Mouse (Mus musculus) left cerebral cortex, adult 2 months (tissue): Measurements from ENCODE around the gene Cdc42se2. TPM values are rescaled to one million over a fixed set of nuclear protein-coding genes. Genes with fewer than 3 reads are reported as not detected.
A peak's percentile ranks its signal among the peaks of the same experiment; 100 is the strongest.

Source experiments
- DNase-seq, 2 experiments: peaks; one replicate each; pipeline ENCODE4 v3.0.0; 2021 to 2022; ENCODE audit warnings: low spot score in 2 of 2, mixed read lengths in 1 of 2; ENCODE audit errors: extremely low spot score in 1 of 2
- H3K27ac ChIP-seq: fragments of 200-600 bp; 2 replicates; pipeline ENCODE4 v1.8.1; 2022
- H3K4me3 ChIP-seq: fragments of 200-600 bp; 2 replicates; pipeline ENCODE4 v1.8.1; 2022
- CTCF ChIP-seq: fragments of 200-600 bp; IDR thresholded peaks from 2 replicates; pipeline ENCODE4 v1.8.1; 2022; ENCODE audit warnings: antibody characterized with exemption, mild to moderate bottlenecking, moderate library complexity
- intact Hi-C: fragments of 180-260 bp; cut with DNase I; formaldehyde crosslinking; loops from one replicate; pipeline ENCODE4 v1.15.1; 2025
- total RNA-seq, 2 experiments: library from RNA; stranded (reverse); gene quantifications; 2 replicates each; pipeline ENCODE4 v1.2.3; 2021

Gene Cdc42se2
- total RNA-seq, 2 experiments from 2014 or later = 122 to 126 TPM

GRCm38 (mm10) chr11:54786858-54787487, 502 bp downstream of the Cdc42se2 start:
- H3K27ac ChIP-seq = peak overlapping the region; percentile 98
- peak; percentile 3 for TF ChIP-seq CTCF
- peak overlapping the region; percentile 98 for H3K4me3 ChIP-seq
- peak; percentile 58 to 63 for DNase-seq
- intact Hi-C loops = loop anchor here (1.0 to 5.0 kb wide), 3 partner anchors 74 to 85 kb away; partner anchors contain the start of genes Hint1 and Lyrm7

DNA sequence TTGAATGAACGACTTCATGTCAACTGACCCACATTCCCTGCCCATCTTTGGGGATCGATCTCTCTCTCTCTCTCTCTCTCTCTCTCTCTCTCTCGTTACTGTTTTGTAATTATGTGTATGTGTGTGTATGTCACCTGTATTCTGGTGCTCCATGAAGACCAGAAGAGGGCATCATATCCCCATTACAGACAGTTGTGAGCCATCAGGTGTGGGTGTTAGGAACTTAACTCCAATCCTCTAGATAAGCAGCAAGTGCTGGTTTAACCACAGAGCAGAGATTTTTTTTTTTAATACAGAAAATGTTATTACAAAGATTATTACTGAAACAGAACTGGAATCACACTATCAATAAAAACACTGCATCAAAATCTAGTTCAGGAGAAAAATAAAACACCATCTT, 1.9 kb downstream of the Cdc42se2 start:
- Histone ChIP-seq H3K27ac (no peak overlapping the region), H3K4me3 (peak overlapping the region; percentile 98)
- no peak; the same call in 1 of the 2 replicates for TF ChIP-seq CTCF
- intact Hi-C loops = loop anchor here (5.0 kb wide), 1 partner anchor 83 kb away; no protein-coding TSS in a partner anchor
- no peak for DNase-seq

DNA sequence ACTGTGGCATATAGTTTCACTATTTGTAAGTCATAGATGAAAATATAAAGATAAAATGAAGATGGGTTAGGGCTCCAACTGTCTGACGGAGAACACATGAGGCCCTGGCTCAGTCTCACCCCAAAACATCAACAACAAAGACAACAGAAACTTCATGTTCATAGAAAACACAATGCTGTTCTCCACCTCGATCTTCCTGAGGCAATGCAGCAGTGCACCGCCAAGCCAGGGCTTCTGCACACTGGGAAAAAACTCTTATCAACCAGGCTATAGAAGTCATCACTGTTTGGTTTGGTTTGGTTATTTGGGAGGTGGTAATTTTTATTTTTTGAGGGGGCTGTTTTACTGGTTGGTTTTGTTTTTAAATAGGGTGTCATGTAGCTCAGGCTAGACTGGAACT, 3.0 kb downstream of the Cdc42se2 start:
- no peak overlapping the region for H3K4me3 ChIP-seq
- DNase-seq = no peak
- TF ChIP-seq CTCF = no peak
- intact Hi-C loops = no loop called here
- no peak overlapping the region for H3K27ac ChIP-seq

- intact Hi-C loops = no loop called here
- no peak for TF ChIP-seq CTCF
- no peak overlapping the region for H3K4me3 ChIP-seq
- H3K27ac ChIP-seq = no peak overlapping the region
- no peak for DNase-seq
Observed at GRCm38 (mm10) chr11:54782253-54782652, 5.2 kb downstream of the Cdc42se2 start.

DNA sequence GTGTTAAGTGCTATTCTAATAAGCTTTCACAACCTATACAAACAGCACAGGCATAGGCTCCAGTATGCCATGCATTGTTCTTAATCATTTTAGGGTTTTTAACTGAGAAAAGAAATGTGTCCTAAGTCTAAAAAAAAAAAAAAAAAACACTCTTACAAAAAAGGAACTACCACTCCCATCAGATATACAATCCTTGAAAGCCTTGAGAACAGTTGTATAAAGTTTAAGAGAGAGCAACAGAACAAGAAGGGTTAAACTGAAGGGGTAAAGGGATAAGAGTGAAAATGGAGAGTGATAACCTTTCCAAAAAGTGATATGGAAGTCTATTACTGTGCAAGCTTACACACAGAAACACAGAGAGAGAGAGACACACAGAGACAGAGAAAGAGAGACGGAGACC, 7.5 kb downstream of the Cdc42se2 start:
- DNase-seq = no peak
- no peak for TF ChIP-seq CTCF
- intact Hi-C loops = no loop called here

GRCm38 (mm10) chr11:54778131-54778844, 9.2 kb downstream of the Cdc42se2 start:
- intact Hi-C loops = no loop called here
- DNase-seq = no peak
- no peak for TF ChIP-seq CTCF
- peak overlapping the region; percentile 21; the same call in 1 of the 2 replicates for H3K27ac ChIP-seq
- H3K4me3 ChIP-seq = no peak overlapping the region

More for the DNA sequence above, 7.5 kb downstream of the Cdc42se2 start:
- Histone ChIP-seq H3K4me3 (no peak overlapping the region), H3K27ac (no peak overlapping the region)

GRCm38 (mm10) chr11:54777387-54778130, 9.9 kb downstream of the Cdc42se2 start:
- H3K27ac ChIP-seq = peak overlapping the region; percentile 76
- no peak for DNase-seq
- H3K4me3 ChIP-seq = no peak overlapping the region
- no peak for TF ChIP-seq CTCF
- intact Hi-C loops = loop anchor here (2.0 kb wide), 2 partner anchors 45 to 55 kb away; no protein-coding TSS in a partner anchor

GRCm38 (mm10) chr11:54776735-54777333, 10.6 kb downstream of the Cdc42se2 start:
- Histone ChIP-seq H3K4me3 (peak overlapping the region; percentile 6; the same call in 1 of the 2 replicates), H3K27ac (peak overlapping the region; percentile 76)
- intact Hi-C loops = loop anchor here (2.0 kb wide), 2 partner anchors 46 to 56 kb away; no protein-coding TSS in a partner anchor
- DNase-seq = no peak
- no peak for TF ChIP-seq CTCF

- DNase-seq = no peak
- Histone ChIP-seq H3K4me3 (peak overlapping the region; percentile 6; the same call in 1 of the 2 replicates), H3K27ac (peak overlapping the region; percentile 76)
- intact Hi-C loops = loop anchor here (2.0 kb wide), 2 partner anchors 46 to 56 kb away; no protein-coding TSS in a partner anchor
- TF ChIP-seq CTCF = no peak
Observed at GRCm38 (mm10) chr11:54776367-54776701, 11.1 kb downstream of the Cdc42se2 start.

DNA sequence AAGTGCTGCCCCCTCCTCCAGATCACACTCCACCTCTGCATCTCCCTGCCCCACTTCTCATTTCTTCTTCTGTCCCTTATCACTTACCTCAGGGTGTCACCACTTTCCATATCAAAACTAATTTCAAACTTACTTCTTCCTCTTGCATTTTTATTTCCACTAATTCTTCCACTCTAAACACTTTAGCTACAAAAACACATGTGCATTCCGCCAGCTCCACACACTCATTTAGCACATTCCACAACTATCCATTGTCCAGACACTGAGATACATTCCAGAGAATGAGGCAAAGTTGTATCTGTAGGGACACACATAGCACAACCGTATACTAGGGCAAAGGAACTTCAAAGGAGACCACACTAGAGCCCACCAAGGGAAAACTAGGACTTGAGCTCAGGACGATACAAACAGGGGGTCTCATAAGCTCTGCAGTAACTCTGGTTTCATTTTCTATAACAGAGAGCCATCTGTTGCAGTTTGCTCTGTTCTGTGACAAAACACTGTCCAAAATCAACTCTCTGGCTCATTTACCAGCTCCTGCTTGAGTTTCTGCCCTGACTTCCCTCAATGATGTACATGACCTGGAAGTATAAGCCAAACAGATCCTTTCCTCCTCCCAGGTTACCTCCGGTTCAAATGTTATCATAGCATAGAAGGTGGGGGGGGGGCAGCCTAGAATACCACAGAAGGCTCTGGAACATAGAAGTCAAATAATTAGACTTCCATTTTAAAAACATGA, 11.7 kb downstream of the Cdc42se2 start:
- no peak for DNase-seq

More for the DNA sequence above, 11.7 kb downstream of the Cdc42se2 start:
- intact Hi-C loops = loop anchor here (2.0 kb wide), 2 partner anchors 47 to 57 kb away; no protein-coding TSS in a partner anchor
- no peak for TF ChIP-seq CTCF
- H3K4me3 ChIP-seq = no peak overlapping the region
- H3K27ac ChIP-seq = peak overlapping the region; percentile 76
